Mouse (Mus musculus) spleen, adult 2 months (tissue): Measurements from ENCODE around the gene Pknox2.

ENCODE experiments used
- CTCF ChIP-seq: fragments of 200-500 bp; IDR thresholded peaks from 2 replicates; pipeline ENCODE4 v1.5.1; 2011; ENCODE audit warnings: mild to moderate bottlenecking, inconsistent platforms; ENCODE audit not compliant: insufficient read depth, insufficient read length, insufficient replicate concordance; ENCODE audit errors: extremely low read depth
- POLR2A ChIP-seq: fragments of 200-500 bp; IDR thresholded peaks from 2 replicates; pipeline ENCODE4 v1.6.1; 2011; ENCODE audit warnings: low read depth, low read length, inconsistent platforms

GRCm38 (mm10) chr9:37144251-37144650 is 3.0 kb downstream of the Pknox2 start:
- TF ChIP-seq CTCF (no peak), POLR2A (no peak)
